Mouse (Mus musculus) v-Abl transformed pro-B cells (cell line): ENCODE data around the gene Pitpnb.

ENCODE experiments used
- in situ Hi-C, 2 experiments: fragments of 400-800 bp; cut with MboI; formaldehyde crosslinking; loops; one replicate each; pipeline ENCODE4 v1.15.1; 2025; ENCODE audit not compliant: unreplicated experiment in 2 of 2

Gene Pitpnb

GRCm38 (mm10) chr5:111393346-111394197 is 63.0 kb downstream of the Pitpnb start:
- in situ Hi-C loops: loop anchor here in 1 of 2 experiments (25.0 kb wide), 1 partner anchor 969 kb away; the partner anchor contains the start of gene Gm6583

- in situ Hi-C loops: loop anchor here in 1 of 2 experiments (25.0 kb wide), 1 partner anchor 968 kb away; the partner anchor contains the start of gene Gm6583
Measured at GRCm38 (mm10) chr5:111394198-111395053, 63.9 kb downstream of the Pitpnb start.

GRCm38 (mm10) chr5:111395771-111396170 is 65.2 kb downstream of the Pitpnb start:
- in situ Hi-C loops: loop anchor here in 1 of 2 experiments (25.0 kb wide), 1 partner anchor 967 kb away; the partner anchor contains the start of gene Gm6583

GRCm38 (mm10) chr5:111396199-111396598 is 65.6 kb downstream of the Pitpnb start:
- in situ Hi-C loops: loop anchor here in 1 of 2 experiments (25.0 kb wide), 1 partner anchor 966 kb away; the partner anchor contains the start of gene Gm6583

- in situ Hi-C loops: loop anchor here in 1 of 2 experiments (25.0 kb wide), 1 partner anchor 964 kb away; the partner anchor contains the start of gene Gm6583
Measured at GRCm38 (mm10) chr5:111398471-111398870, 67.9 kb downstream of the Pitpnb start.

GRCm38 (mm10) chr5:111399271-111399670 is 68.7 kb downstream of the Pitpnb start:
- in situ Hi-C loops: loop anchor here in 1 of 2 experiments (25.0 kb wide), 1 partner anchor 963 kb away; the partner anchor contains the start of gene Gm6583

GRCm38 (mm10) chr5:111401879-111402650 is 71.5 kb downstream of the Pitpnb start:
- in situ Hi-C loops: loop anchor here in 1 of 2 experiments (25.0 kb wide), 1 partner anchor 1635 kb away; no protein-coding TSS in a partner anchor

GRCm38 (mm10) chr5:111402651-111402996 is 72.1 kb downstream of the Pitpnb start:
- in situ Hi-C loops: loop anchor here in 1 of 2 experiments (25.0 kb wide), 1 partner anchor 1635 kb away; no protein-coding TSS in a partner anchor

GRCm38 (mm10) chr5:111404721-111405120 is 74.2 kb downstream of the Pitpnb start:
- in situ Hi-C loops: loop anchor here in 1 of 2 experiments (25.0 kb wide), 1 partner anchor 1633 kb away; no protein-coding TSS in a partner anchor

- in situ Hi-C loops: loop anchor here in 1 of 2 experiments (25.0 kb wide), 1 partner anchor 1629 kb away; no protein-coding TSS in a partner anchor
Measured at GRCm38 (mm10) chr5:111408470-111409105, 78.0 kb downstream of the Pitpnb start.

GRCm38 (mm10) chr5:111409412-111410044 is 79.0 kb downstream of the Pitpnb start:
- in situ Hi-C loops: loop anchor here (5.0 to 25.0 kb wide), 2 partner anchors 748 to 1628 kb away; no protein-coding TSS in a partner anchor

GRCm38 (mm10) chr5:111410665-111411064 is 80.1 kb downstream of the Pitpnb start:
- in situ Hi-C loops: loop anchor here (5.0 to 25.0 kb wide), 2 partner anchors 747 to 1627 kb away; no protein-coding TSS in a partner anchor

- in situ Hi-C loops: loop anchor here (5.0 to 25.0 kb wide), 2 partner anchors 743 to 1623 kb away; no protein-coding TSS in a partner anchor
Measured at GRCm38 (mm10) chr5:111414192-111414591, 83.6 kb downstream of the Pitpnb start.

- in situ Hi-C loops: loop anchor here (5.0 to 25.0 kb wide), 2 partner anchors 742 to 1622 kb away; no protein-coding TSS in a partner anchor
Measured at GRCm38 (mm10) chr5:111414770-111415249, 84.2 kb downstream of the Pitpnb start.

GRCm38 (mm10) chr5:111415575-111415974 is 85.0 kb downstream of the Pitpnb start:
- in situ Hi-C loops: loop anchor here in 1 of 2 experiments (25.0 kb wide), 1 partner anchor 1622 kb away; no protein-coding TSS in a partner anchor

- in situ Hi-C loops: loop anchor here in 1 of 2 experiments (25.0 kb wide), 1 partner anchor 1621 kb away; no protein-coding TSS in a partner anchor
Measured at GRCm38 (mm10) chr5:111416048-111416447, 85.5 kb downstream of the Pitpnb start.

- in situ Hi-C loops: loop anchor here in 1 of 2 experiments (25.0 kb wide), 1 partner anchor 1621 kb away; no protein-coding TSS in a partner anchor
Measured at GRCm38 (mm10) chr5:111416591-111417374, 86.2 kb downstream of the Pitpnb start, which contains the start of gene Mn1. Gene Mn1, plus strand, starts transcription at chr5:111417362.
